Mouse (Mus musculus): Measurements from ENCODE around the gene Notch3.

GRCm38 (mm10) chr17:32127195-32127594 is 39.5 kb downstream of the Notch3 start:
- TF ChIP-seq POLR2A (IDR thresholded peaks at IDR 0.05; ENCODE audit: low read depth, low read length) = no peak
- no peak for TF ChIP-seq CTCF (IDR thresholded peaks at IDR 0.05; ENCODE audit: extremely low read depth, insufficient read depth, insufficient read length, insufficient replicate concordance)
